Mouse (Mus musculus): Measurements from ENCODE around the gene Ubl3.

DNA sequence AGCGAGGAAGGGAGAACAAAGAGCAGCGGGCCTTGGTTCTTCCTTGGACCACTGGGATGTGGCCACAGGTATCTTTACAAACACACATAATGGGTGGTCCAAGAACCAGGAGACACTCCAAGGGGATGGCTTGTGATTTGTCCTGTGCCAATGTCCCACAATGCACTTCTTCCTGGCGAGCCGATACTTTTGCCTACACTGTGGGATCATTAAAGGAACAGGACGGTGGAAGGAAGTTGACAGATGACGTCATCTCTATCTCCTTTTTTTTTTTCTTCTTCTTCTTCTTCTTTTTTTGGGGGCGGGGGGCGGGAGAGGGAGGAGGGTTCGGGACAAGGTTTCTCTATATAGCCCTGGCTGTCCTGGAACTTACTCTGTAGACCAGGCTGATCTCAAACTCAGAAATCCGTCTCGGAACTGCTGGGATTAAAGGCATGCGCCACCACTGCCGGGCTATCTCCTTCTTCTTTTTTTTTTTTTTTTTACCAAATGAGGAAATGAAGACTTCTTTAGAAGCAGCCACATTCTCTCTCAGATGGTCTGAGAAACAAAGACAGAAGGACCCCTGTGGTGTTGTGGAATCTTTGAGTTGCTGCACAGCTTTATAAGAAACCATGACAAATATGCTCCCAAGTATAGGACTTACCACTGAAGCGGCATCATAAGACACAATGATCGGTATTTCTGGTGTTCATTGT is 6.8 kb upstream of the Ubl3 start:
- no peak for TF ChIP-seq CTCF (IDR thresholded peaks at IDR 0.05; ENCODE audit: extremely low read depth, insufficient read depth, insufficient read length, insufficient replicate concordance)
- no peak for TF ChIP-seq POLR2A (IDR thresholded peaks at IDR 0.05; ENCODE audit: low read depth, low read length)
